Mouse (Mus musculus) layer of hippocampus, postnatal 36 days (tissue): Measurements from ENCODE around the gene Naa38. TPM values are rescaled to one million over a fixed set of nuclear protein-coding genes. Genes with fewer than 3 reads are reported as not detected.

Experiments
- DNase-seq, 2 experiments: peaks; one replicate each; pipeline ENCODE4 v3.0.0; 2022
- total RNA-seq, 2 experiments: library from RNA; stranded (reverse); gene quantifications; 2 replicates each; pipeline ENCODE4 v1.2.3; 2021

Naa38 gene
- total RNA-seq, 2 experiments from 2014 or later = 117 to 118 TPM

DNA sequence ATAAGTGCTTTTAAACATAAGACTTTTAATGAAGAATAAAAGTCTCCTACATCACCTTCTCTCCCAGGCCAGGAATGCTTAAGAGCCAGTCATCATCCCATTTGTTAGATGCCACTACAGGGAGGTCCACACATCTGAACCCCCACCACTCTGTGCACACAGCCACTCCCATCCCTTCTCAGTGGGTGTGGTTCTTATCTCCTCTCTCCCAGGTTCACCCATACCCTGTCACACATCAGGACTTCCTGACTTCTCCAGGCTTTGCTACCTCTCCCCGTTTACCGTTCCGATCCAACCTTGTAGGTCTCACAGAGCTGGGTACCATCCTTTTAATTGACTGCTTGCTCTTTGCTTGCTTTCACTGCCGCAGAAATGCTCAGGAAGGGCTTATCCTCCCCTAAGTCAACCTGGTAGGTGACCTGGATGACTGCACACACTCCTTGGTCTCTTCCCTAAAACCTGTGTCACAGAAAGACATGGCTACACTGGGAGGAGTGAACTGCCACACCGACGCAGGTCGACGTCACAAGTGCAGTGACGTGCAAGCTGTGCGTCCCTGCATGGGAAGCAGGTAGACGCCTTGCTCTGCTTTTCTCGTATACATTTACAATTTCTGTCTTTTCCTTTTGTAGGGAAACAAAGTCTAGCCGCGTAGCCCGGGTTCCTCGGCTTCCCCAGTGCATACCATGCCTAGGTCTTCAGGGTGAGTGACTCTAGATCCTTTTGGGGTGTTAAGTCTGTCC lies 21.9 kb upstream of the Naa38 start:
- DNase-seq = no peak

DNA sequence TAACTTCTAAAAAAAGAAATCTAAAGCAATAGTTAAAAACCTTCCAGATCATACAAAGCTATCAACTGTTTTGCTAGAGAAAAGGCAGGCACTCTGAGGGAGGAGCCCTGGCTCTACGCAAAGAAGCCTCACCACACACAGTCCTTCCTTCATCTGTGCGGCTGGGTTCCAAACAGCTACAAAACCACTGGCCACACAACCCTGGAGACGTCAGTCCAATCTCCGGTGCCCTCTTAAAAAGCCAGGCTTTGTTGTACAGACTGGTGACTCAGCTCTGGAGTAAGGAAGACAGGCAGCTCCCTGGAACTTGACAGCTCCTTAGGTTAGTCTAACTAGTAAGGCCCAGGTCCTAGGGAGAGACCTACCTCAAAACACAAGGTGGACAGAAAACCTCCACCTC lies 19.6 kb upstream of the Naa38 start:
- no peak for DNase-seq

- no peak for DNase-seq
Observed at GRCm38 (mm10) chr11:69377766-69378165, 17.5 kb upstream of the Naa38 start.

DNA sequence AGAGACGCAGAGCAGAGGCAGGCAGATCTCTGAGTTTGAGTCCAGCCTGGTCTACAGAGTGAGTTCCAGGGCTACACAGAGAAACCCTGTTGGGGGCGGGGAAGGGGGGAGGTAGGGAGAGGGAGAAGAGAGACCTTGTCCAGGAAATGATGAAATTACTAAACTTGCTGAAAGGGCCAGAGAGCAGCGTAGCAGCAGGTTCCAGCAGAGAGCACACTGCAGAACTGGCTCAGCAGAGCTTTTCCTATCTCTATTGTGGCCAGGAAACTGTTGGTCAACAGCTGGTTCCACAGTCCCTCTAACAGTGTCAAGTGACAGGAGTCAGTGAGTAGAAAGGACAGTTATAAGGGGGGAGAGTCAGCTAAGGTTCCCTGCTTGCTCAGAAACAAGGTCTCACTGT lies 15.7 kb upstream of the Naa38 start:
- no peak for DNase-seq

DNA sequence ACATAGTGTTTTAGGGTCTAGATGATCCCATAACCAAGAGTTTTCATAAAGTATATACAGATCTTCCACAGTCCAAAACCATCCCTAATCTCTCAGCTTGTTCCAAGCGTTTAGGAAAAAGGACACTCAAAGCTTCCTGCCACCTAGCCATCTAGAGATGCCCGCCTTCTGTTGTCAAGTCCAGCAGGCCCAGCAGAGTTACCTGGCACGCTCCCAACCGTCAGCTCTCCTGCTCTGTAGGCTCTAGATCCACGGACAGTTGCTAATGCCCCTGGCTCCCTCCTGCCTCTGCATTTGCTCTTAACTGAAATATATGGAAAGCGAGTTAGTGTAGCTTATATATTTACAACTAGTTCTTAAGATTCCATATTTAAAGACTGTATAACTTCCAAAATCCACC lies 13.9 kb upstream of the Naa38 start:
- no peak for DNase-seq

GRCm38 (mm10) chr11:69382478-69383105 lies 12.7 kb upstream of the Naa38 start:
- DNase-seq = no peak

DNA sequence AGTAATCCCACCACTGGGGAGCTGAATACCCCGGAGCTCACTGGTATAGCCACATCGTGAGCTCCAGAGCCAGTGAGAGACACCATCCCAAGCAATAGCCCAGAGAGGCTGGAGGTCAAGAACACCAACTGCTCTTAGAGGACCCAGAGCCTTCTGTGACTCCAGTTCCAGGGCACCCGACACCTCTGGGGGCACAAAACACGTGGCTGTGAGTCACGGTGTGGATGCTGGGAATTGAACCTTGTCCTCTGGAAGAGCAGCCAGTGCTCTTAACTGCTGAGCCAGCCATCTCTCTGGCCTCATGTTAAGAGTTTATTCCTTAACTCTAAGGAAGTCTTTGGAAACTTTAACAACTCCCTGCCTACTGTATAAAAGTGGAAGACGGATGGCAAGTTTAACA lies 10.3 kb upstream of the Naa38 start:
- no peak for DNase-seq

- DNase-seq = no peak
Observed at GRCm38 (mm10) chr11:69386758-69387157, 8.5 kb upstream of the Naa38 start.

DNA sequence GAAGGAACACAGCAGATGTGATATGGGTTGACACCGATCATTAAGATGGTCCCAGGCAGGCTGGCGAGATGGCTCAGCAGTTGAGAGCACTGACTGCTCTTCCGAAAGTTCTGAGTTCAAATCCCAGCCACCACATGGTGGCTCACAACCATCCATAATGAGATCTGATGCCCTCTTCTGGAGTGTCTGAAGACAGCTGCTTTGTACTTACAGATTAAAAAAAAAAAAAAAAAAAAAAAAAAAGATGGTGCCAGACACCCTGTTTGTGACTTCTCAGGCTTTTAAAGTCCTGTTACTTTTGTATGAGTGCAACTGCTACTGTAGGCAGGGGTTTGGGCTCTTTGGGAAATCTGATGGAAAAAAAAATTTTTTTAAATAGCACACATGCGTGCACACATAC lies 6.6 kb upstream of the Naa38 start:
- DNase-seq = no peak

- peak in 1 of 2 experiments; percentile 48 for DNase-seq
Observed at GRCm38 (mm10) chr11:69389531-69390399, 5.5 kb upstream of the Naa38 start.

DNA sequence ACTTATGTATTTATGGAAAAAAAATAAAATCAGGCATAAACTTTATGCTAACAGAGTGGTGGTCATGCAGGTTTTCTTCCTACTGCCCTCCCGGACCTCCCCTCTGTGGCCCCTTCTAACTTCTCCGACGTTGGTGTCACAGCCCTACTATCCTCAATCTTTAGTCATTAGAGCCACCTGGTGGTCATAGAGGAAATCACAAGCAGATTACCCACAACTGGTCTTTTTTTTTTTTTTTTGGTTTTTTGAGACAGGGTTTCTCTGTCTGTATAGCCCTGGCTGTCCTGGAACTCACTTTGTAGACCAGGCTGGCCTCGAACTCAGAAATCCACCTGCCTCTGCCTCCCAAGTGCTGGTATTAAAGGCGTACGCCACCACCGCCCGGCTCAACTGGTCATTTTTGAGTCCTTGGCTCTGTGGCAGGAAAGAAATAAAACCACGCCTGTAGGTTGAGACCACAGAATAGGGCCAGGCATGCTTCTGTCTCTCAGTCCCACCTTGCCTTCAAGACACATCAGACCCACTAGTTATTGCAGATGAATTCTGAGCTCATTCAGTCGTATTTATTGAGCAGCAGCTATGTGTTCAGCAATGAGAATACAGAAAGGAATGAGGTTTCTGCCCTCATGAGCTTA lies 4.8 kb upstream of the Naa38 start:
- peak in 1 of 2 experiments; percentile 48 for DNase-seq

- peak in 1 of 2 experiments; percentile 23 for DNase-seq
Observed at GRCm38 (mm10) chr11:69394591-69395167, 608 bp upstream of the Naa38 start.

- DNase-seq = peak; percentile 95 to 96
Observed at GRCm38 (mm10) chr11:69395634-69396373, 517 bp downstream of the Naa38 start.

DNA sequence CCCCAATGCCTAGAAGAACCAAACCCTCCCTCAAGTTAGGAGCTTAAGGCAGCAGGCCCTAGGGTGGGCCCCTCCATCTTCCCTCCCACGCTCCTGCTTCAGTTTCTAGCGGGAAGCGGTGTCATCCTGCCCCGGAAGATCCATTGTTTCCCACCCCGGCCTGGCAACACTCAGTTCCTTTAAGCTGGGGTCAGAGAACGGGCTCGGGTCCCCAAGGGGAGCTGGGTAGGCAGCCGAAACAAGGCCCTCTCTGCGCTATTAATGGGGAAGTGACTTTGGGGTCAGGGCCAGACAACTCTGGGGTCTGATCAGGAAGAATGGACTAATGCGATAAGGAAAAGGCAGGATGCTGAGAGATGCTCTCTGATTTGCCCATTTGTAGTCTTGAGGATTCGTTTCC lies 1.5 kb downstream of the Naa38 start:
- DNase-seq = no peak

DNA sequence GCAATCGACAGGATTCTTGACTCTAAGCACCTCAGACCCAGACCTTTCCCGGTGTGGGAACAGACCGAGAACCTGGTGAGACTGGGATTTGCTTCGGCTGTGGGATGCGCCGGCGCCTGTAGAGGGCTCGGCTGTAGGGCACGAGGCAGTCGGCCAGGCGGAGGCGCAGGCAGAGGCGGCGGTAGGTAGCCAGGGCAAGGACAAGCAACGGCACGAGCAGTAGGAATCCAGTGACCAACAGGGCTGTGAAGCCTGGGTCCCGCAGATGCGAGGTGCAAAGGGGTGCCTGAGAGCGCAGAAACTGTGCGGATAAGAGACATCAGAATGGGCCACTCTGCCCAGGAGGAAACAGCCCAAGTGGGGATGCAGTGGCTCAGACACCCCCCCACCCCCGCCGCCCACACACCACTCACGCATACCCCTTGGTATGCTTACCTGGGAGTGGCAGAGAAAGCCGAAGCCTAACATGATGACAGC lies 2.3 kb downstream of the Naa38 start:
- no peak for DNase-seq

DNA sequence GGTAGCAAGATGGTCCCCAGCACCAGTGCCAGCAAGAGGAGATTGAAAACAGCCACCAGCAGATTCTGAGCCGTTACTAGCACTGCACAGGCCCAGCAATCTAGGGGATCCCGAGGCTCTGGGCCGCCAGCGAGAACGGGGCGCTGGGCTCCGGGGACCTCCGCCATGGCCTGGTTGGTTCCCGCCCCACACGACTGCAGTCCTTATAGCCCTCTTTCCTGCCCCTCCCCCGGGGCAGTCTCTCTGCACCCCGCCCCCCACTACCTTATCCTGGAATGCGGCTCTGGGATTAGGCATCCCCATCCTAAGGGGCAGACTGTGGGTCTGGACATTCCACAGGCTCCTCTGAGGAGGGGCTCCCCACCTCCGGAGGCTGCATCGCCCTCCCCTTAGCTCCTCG lies 2.8 kb downstream of the Naa38 start, which contains the start of gene Tmem88:
Gene Tmem88 (minus strand): TSS at position 176 of the 400 bp plus-strand sequence.
- DNase-seq = no peak

- DNase-seq = no peak
Observed at GRCm38 (mm10) chr11:69398486-69399200, 3.4 kb downstream of the Naa38 start.

DNA sequence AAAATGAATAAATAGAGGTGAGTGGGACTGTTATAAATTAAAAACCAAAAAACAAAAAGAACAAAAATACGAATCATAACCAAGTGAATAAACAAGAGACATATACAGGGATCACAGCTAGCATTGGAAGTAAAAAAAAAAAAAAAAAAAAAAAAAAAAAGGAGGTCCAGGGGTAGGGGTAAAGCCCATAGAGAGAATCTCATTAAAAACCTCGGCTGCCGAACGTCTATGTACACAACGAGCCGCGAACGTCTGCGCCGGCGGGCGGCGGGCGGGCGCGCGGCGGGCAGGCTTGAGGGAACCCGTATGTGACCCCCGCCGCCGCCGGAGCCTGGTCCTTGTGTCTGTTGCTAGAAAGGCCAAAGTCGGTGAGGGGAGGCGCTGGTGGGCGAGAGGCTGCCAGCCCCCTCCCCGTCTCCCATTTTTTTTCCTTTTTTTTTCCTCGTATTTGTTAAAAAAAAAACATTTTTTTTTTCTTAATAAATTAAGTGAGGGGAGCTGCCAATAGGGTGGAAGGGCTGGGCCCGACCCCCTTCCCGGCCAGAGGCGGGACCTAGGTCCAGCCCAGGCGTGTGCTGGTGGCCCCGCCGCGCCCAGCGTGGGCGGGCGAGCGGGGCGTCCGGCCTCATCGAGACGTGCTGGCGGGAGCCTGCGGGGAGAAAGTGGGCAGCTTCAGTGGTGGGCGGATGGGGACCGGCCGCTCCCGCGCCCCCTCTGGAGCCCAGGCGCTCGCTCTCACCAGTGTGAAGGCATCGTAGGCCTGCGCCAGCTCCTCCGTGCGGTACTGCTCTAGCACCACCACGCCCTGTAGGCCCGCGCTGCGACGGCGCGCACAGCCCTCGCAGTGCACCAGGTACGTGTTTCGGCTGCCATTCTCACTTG lies 4.2 kb downstream of the Naa38 start:
- no peak for DNase-seq

DNA sequence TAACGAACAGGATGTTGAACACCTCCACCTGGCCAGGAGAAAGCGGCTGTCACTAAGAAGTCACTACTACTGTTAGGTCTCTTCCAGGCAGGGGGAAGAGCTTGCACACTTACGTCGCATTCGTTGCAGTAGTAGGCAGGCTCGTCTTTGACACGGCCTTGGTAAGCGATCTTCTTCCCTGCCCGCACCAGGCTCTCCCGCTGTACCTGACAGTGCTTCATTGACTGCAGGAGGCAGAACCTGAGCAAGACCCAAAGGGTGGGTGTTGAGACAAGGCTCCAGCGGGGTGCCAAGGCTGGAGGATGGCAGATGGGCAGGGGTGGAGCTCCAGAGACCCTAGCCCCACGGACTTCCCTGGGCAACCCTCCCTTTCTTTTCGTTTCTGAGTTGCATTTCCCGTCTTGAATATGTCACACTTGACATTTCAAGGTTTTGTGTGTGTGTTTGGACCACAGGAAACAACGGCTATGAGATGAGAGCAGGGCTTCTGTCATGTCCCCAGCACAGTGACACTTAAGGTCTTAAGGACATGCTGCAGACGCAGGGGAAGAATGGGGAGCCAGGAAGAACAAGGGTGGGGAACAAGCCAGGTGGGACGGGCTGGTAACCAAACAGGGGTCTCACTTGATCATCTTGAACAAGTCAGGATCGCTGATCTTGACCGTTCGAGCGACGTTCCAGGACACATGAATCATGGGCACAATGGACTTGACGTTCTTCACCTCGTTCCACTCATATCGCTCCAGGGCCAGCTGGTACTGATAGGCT lies 5.0 kb downstream of the Naa38 start:
- DNase-seq = no peak
